Mouse (Mus musculus): ENCODE measurements around the gene Ugt1a10.

GRCm38 (mm10) chr1:88008211-88008697, 46.9 kb upstream of the Ugt1a10 start, which contains the start of gene Usp40:
- no peak for TF ChIP-seq CTCF (IDR thresholded peaks at IDR 0.05; ENCODE audit: borderline replicate concordance, extremely low read depth, insufficient read depth, insufficient read length)
- TF ChIP-seq POLR2A (IDR thresholded peaks at IDR 0.05; ENCODE audit: borderline replicate concordance, extremely low read depth, insufficient read depth, insufficient read length, poor library complexity, severe bottlenecking): peak; percentile 62

All from brain, embryonic 14.5 days (tissue).